Mouse (Mus musculus) intestine, embryonic 16.5 days (tissue): ENCODE measurements around the gene Poldip3. TPM values are rescaled to one million over a fixed set of nuclear protein-coding genes. Genes with fewer than 3 reads are reported as not detected.
A peak's percentile ranks its signal among the peaks of the same experiment; 100 is the strongest.

Experiments used
- ATAC-seq: fragments of 200-750 bp; cut with Nextera tagmentation; 2 replicates; pipeline ENCODE4 v1.8.0; 2017; ENCODE audit warnings: moderate TSS enrichment, moderate library complexity
- H3K27ac ChIP-seq: fragments of 300-500 bp; sonication (generic); 2 replicates; pipeline ENCODE4 v1.5.1; 2014; ENCODE audit warnings: mild to moderate bottlenecking, low read length
- H3K27me3 ChIP-seq: fragments of 300-500 bp; sonication (generic); replicated peaks from 2 replicates; pipeline ENCODE4 v1.6.1; 2014; ENCODE audit warnings: low read length, control low read depth, mixed read lengths; ENCODE audit not compliant: control insufficient read depth, insufficient read depth
- H3K36me3 ChIP-seq: fragments of 300-500 bp; sonication (generic); 2 replicates; pipeline ENCODE4 v1.6.1; 2014; ENCODE audit warnings: low read length, control low read depth; ENCODE audit not compliant: control insufficient read depth, insufficient read depth
- H3K4me1 ChIP-seq: fragments of 300-500 bp; sonication (generic); 2 replicates; pipeline ENCODE4 v1.6.1; 2014; ENCODE audit warnings: low read length, control low read depth, mixed read lengths; ENCODE audit not compliant: control insufficient read depth, insufficient read depth
- H3K4me2 ChIP-seq: fragments of 300-500 bp; sonication (generic); 2 replicates; pipeline ENCODE4 v1.6.1; 2014; ENCODE audit warnings: low read depth, low read length, control low read depth
- H3K4me3 ChIP-seq: fragments of 300-500 bp; sonication (generic); 2 replicates; pipeline ENCODE4 v1.5.1; 2014; ENCODE audit warnings: mild to moderate bottlenecking, low read length
- H3K9ac ChIP-seq: fragments of 300-500 bp; sonication (generic); 2 replicates; pipeline ENCODE4 v1.6.1; 2014; ENCODE audit warnings: low read depth, low read length
- H3K9me3 ChIP-seq: fragments of 300-500 bp; sonication (generic); 2 replicates; pipeline ENCODE4 v1.6.1; 2016; ENCODE audit warnings: low read length, control low read depth; ENCODE audit not compliant: control insufficient read depth
- WGBS: fragments of 180-500 bp; shearing (Covaris S2); extraction: QIAGEN DNeasy Blood & Tissue Kit; methylation state at CpG from one replicate; pipeline ENCODE4 v1.1.7; 2014; 5-methylcytosine and 5-hydroxymethylcytosine counted together
- polyA plus RNA-seq: library from polyadenylated mRNA; unstranded; fragments of >200 nt; fragmentation: Nextera tagmentation; extraction: Ambion mirVana; gene quantifications from 2 replicates; pipeline ENCODE4 v1.2.1, GENCODE M21; 2015

The Poldip3 gene
- polyA plus RNA-seq, 1 experiment from 2014 or later, result 106 TPM

DNA sequence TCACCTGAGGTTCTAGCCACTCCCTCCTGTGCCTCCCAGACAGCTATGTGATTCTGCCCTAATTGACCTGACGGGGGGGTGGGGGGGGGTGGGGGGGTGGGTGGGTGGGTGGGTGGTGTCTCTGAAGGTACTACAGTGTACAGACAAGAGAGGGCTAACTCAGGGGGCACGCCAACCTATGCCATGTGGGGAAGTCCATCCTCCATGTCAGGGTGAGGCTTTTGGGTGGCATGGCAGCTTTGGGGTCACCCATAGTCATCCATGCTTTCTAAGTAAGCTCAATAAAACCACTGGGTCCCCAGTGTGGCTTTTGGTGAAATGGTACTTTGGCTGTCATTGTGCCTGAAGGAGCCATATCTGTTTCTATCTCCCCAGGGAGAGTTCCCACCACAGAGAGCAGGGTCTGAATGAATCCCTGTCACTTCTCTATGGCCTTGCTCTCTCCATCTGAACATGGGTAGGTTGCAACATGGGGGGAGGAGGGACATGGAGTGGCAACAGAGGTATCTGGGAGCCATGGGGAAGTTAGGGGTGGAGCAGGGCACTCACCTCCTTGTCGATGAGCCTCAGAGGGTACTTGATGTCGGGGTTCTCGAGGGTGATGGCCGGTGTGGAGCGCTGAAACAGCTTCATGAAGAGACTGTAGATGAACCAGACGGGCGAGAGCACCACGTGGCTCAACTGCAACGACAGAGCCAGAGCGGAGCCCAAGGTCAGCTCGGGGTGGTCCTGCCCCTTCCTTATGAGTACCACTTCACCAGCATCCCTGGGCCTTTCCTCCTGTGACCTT lies 16.5 kb upstream of the Poldip3 start:
- H3K9me3 ChIP-seq, result no peaks in the 10 kb centered on the region
- WGBS, result 86% methylated on average over 13 of the region's 13 CpGs
- ATAC-seq, result no peak
- H3K4me3 ChIP-seq, result no peak overlapping the region
- no peak overlapping the region for H3K9ac ChIP-seq
- no peak overlapping the region for H3K4me2 ChIP-seq
- H3K27me3 ChIP-seq, result no peaks in the 10 kb centered on the region
- no peak overlapping the region for H3K27ac ChIP-seq
- H3K4me1 ChIP-seq, result peaks cover 41% of the 10 kb centered on the region
- peaks cover 5% of the 10 kb centered on the region; the same call in 1 of the 2 replicates for H3K36me3 ChIP-seq

DNA sequence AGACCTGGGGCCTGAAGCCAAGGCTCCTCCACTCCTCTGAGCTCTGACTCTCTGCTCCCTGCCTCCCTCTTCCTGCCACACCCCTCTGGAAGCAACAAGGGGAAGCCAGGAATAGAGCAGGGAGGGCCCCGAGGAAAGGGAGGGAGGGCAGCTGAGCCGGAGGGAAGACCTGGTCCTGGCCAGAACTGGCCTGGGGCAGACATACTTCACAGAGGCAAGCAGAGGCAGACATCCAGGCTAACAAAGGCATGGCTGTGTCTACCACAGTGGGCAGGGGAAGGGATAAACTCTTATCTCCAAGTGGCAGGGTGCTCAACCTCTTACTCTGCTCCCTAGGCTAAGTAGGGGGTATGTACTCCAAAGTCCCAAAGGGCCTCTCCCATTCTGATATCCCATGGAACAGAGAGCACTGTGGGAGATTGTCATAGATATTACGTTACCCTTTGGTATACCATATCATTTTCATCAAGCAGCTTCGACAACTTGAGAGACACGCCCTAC lies 15.8 kb upstream of the Poldip3 start:
- Histone ChIP-seq H3K36me3 (peaks cover 5% of the 10 kb centered on the region; the same call in 1 of the 2 replicates), H3K27ac (peak overlapping the region; percentile 73), H3K9me3 (no peaks in the 10 kb centered on the region), H3K4me3 (no peak overlapping the region), H3K9ac (no peak overlapping the region), H3K27me3 (no peaks in the 10 kb centered on the region), H3K4me1 (peaks cover 35% of the 10 kb centered on the region), H3K4me2 (no peak overlapping the region)
- WGBS, result 48% methylated on average over 5 of the region's 5 CpGs
- peak; percentile 74 for ATAC-seq

- 0 out of 2 replicates have a peak overlapping the region, but pooled peaks have one; percentile 11 for H3K9ac ChIP-seq
- peak; percentile 43 for ATAC-seq
These were observed 13.8 kb upstream of the Poldip3 start for GRCm38 (mm10) chr15:83162818-83163485.

DNA sequence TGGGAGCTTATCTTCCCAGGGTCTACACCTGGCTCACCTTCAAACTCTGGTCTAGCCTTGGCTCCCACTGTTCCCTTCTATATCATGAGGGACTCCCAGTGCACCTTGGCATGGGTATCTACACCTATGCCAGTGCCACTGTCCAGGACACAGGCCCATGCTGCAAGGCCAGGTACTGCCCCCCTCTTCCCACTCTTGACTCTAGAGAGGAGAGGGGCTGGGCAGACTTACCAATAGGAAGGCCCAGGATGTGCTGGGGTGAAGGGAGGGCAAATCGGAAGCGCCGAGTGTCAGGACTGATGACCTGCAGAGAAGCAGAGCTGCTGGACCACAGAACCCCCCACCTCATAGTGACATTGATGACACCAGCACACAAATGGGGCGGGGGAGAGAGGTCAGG lies 12.8 kb upstream of the Poldip3 start:
- peaks cover 21% of the 10 kb centered on the region for H3K4me1 ChIP-seq
- no peaks in the 10 kb centered on the region for H3K9me3 ChIP-seq
- no peak overlapping the region for H3K4me2 ChIP-seq
- H3K27ac ChIP-seq, result no peak overlapping the region
- no peak for ATAC-seq
- H3K4me3 ChIP-seq, result no peak overlapping the region
- peaks cover 15% of the 10 kb centered on the region for H3K36me3 ChIP-seq
- no peaks in the 10 kb centered on the region for H3K27me3 ChIP-seq
- WGBS, result 92% methylated on average over 4 of the region's 4 CpGs
- no peak overlapping the region for H3K9ac ChIP-seq

More at GRCm38 (mm10) chr15:83162818-83163485, 13.8 kb upstream of the Poldip3 start:
- Histone ChIP-seq H3K9me3 (no peaks in the 10 kb centered on the region), H3K4me3 (no peak overlapping the region), H3K4me2 (no peak overlapping the region), H3K27ac (0 out of 2 replicates have a peak overlapping the region, but pooled peaks have one; percentile 2), H3K36me3 (peaks cover 15% of the 10 kb centered on the region), H3K27me3 (no peaks in the 10 kb centered on the region), H3K4me1 (peaks cover 31% of the 10 kb centered on the region)
- WGBS, result 87% methylated on average over 11 of the region's 11 CpGs

DNA sequence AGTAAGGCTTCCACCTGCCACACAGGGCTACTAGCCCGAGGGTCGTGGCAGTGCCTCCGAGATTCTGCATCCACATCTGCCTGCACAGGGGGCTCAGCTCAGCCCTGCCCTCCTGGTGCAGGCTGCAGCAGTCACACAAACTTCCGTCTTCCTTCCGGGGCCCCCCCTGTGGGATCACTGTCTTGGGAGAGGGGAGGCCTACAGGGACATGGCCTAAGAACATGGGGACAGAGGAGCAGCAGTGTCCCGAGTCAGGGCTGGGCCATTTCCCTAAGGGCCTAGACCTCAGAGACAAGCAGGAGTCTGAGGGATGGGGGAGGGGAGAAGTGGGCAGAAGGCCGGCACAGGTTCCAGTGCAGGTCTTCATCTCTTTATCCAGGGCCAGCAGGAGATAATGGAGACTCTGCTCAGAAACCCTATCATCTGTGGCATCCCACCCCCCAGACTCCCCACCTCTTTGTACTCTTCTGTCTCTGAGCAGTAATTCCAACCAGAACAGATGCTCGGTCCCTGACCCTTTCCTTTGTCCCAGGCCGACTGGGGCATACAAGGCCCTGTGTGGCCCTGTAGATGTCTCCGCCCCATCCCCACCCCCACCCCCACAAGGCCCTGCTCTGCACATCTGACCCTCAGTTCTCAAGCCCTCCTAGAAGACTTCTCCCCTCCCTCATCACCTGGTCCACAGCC lies 12.0 kb upstream of the Poldip3 start:
- Histone ChIP-seq H3K4me2 (no peak overlapping the region), H3K27me3 (no peaks in the 10 kb centered on the region), H3K9me3 (no peaks in the 10 kb centered on the region), H3K9ac (no peak overlapping the region), H3K4me3 (no peak overlapping the region), H3K36me3 (peaks cover 15% of the 10 kb centered on the region), H3K4me1 (peaks cover 13% of the 10 kb centered on the region), H3K27ac (no peak overlapping the region)
- WGBS, result 60% methylated on average over 10 of the region's 10 CpGs
- no peak for ATAC-seq

GRCm38 (mm10) chr15:83160561-83160960 lies 11.4 kb upstream of the Poldip3 start:
- H3K27me3 ChIP-seq, result no peaks in the 10 kb centered on the region
- no peak overlapping the region for H3K4me3 ChIP-seq
- peaks cover 15% of the 10 kb centered on the region for H3K36me3 ChIP-seq
- H3K9ac ChIP-seq, result no peak overlapping the region
- WGBS, result 92% methylated on average over 4 of the region's 4 CpGs
- no peaks in the 10 kb centered on the region for H3K9me3 ChIP-seq
- H3K4me2 ChIP-seq, result no peak overlapping the region
- no peak for ATAC-seq
- peaks cover 16% of the 10 kb centered on the region for H3K4me1 ChIP-seq
- H3K27ac ChIP-seq, result no peak overlapping the region

DNA sequence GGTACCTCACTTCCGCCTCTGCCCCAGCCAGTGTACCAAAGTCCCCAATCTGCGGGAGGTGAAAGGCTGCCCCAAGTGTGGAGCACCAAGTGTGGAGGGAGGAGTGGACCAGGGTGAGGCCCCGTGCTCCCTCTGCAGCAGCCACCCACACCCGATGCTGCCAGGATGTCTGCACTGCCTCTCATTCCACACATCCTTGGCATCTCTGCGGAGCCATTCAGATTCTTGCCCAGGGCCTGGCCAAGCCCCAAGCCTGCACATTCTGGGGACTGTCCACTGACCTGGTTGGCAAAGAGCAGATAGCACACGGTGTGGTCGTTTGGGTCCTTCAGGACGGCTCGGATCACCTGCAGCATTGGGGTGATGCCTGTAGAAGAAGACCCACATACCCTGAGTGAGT lies 10.6 kb upstream of the Poldip3 start:
- Histone ChIP-seq H3K4me2 (no peak overlapping the region), H3K27ac (no peak overlapping the region), H3K4me1 (peaks cover 11% of the 10 kb centered on the region), H3K9ac (no peak overlapping the region), H3K9me3 (no peaks in the 10 kb centered on the region), H3K27me3 (no peaks in the 10 kb centered on the region), H3K4me3 (no peak overlapping the region), H3K36me3 (peaks cover 15% of the 10 kb centered on the region)
- 98% methylated on average over 9 of the region's 9 CpGs for WGBS
- ATAC-seq, result no peak

DNA sequence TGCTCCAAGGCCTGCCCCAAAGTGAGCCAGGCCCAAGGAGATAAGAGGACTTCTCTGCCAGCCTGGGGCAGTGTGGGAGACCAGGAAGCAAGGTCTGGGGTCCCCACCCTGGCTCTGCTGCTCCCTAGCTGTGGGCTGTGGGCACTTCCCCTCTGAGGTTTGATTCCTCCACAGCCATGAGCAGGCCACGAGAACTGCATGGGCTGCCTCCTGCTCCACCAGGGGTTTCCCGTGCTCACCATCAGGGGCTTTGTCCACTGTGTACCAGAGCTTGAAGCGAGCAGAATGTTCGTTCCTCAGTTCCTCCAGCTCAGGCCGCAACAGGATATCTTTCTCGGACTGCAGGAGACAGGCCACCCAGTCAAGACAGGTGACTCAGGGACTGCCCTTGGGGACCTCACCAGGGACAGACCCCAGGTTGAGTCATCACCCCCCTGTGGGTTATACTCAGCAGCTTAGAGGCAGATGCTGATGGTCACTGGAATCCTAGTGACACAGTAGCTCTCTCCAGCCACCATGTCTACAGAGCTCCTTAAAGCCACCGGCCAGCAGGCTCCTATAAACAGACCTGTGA lies 9.5 kb upstream of the Poldip3 start:
- no peak for ATAC-seq
- Histone ChIP-seq H3K27me3 (no peaks in the 10 kb centered on the region), H3K4me1 (peaks cover 10% of the 10 kb centered on the region; the same call in 1 of the 2 replicates), H3K9ac (no peak overlapping the region), H3K9me3 (no peaks in the 10 kb centered on the region), H3K4me3 (no peak overlapping the region), H3K36me3 (peaks cover 16% of the 10 kb centered on the region), H3K27ac (no peak overlapping the region), H3K4me2 (no peak overlapping the region)
- WGBS, result 87% methylated on average over 7 of the region's 7 CpGs

DNA sequence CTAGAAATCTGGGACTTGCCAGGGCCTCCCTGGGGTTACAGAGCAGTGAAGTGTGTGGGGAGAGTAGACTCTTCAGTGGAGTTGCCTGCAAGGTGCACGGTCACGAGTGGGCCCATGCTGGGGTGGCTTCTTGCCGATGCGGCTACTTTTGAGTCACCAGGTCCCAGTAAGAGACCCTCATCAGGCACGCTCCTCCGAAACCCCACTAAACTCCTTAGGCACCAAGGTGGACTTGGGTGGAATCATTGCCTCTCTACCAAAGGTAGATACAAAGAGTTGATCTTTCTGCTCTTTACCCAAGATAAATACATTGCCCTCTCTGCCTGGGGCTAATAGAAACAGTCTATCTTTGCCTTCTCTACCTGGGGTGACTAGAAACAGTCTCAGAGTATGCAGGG lies 8.5 kb upstream of the Poldip3 start:
- WGBS, result 95% methylated on average over 6 of the region's 6 CpGs
- Histone ChIP-seq H3K36me3 (peaks cover 21% of the 10 kb centered on the region), H3K4me3 (no peak overlapping the region), H3K4me1 (peaks cover 4% of the 10 kb centered on the region; the same call in 1 of the 2 replicates), H3K9me3 (no peaks in the 10 kb centered on the region), H3K4me2 (no peak overlapping the region), H3K27me3 (no peaks in the 10 kb centered on the region), H3K27ac (no peak overlapping the region), H3K9ac (no peak overlapping the region)
- ATAC-seq, result no peak
